Mouse (Mus musculus): ENCODE measurements around the gene Crb2. TPM values are rescaled to one million over a fixed set of nuclear protein-coding genes. Genes with fewer than 3 reads are reported as not detected.

Crb2 gene
- polyA plus RNA-seq, 1 experiment from 2014 or later: 3.8 TPM

- H3K4me2 ChIP-seq (replicated peaks): no peak overlapping the region
- H3K4me1 ChIP-seq: peaks cover 20% of the 10 kb centered on the region; the same call in 1 of the 2 replicates
- no peak overlapping the region for H3K27ac ChIP-seq
- 0 out of 2 replicates have a peak, but pooled peaks cover 2% of the 10 kb centered on the region for H3K27me3 ChIP-seq
- no peak overlapping the region for H3K4me3 ChIP-seq
- no peak for ATAC-seq (ENCODE audit: insufficient number of reproducible peaks, insufficient read depth, low FRiP score, low TSS enrichment)
- H3K36me3 ChIP-seq: no peaks in the 10 kb centered on the region
- H3K9ac ChIP-seq: no peak overlapping the region
- WGBS: 92% methylated on average over 1 of the region's 1 CpGs
- H3K9me3 ChIP-seq: no peaks in the 10 kb centered on the region
These were observed 24.9 kb upstream of the Crb2 start for GRCm38 (mm10) chr2:37751114-37751513.

- H3K4me3 ChIP-seq: no peak overlapping the region
- WGBS: 82% methylated on average over 2 of the region's 2 CpGs
- H3K4me1 ChIP-seq: peaks cover 14% of the 10 kb centered on the region
- no peaks in the 10 kb centered on the region for H3K9me3 ChIP-seq
- no peak for ATAC-seq (ENCODE audit: insufficient number of reproducible peaks, insufficient read depth, low FRiP score, low TSS enrichment)
- no peak overlapping the region for H3K9ac ChIP-seq
- H3K36me3 ChIP-seq: no peaks in the 10 kb centered on the region
- no peak overlapping the region for H3K27ac ChIP-seq
- no peaks in the 10 kb centered on the region for H3K27me3 ChIP-seq
- no peak overlapping the region for H3K4me2 ChIP-seq (replicated peaks)
These were observed 19.7 kb upstream of the Crb2 start for GRCm38 (mm10) chr2:37756220-37756930.

- no peaks in the 10 kb centered on the region for H3K36me3 ChIP-seq
- no peaks in the 10 kb centered on the region for H3K9me3 ChIP-seq
- no peak for ATAC-seq (ENCODE audit: insufficient number of reproducible peaks, insufficient read depth, low FRiP score, low TSS enrichment)
- no peaks in the 10 kb centered on the region for H3K27me3 ChIP-seq
- no peak overlapping the region for H3K4me3 ChIP-seq
- H3K9ac ChIP-seq: no peak overlapping the region
- no peak overlapping the region for H3K27ac ChIP-seq
- H3K4me1 ChIP-seq: peaks cover 14% of the 10 kb centered on the region
- 85% methylated on average over 5 of the region's 5 CpGs for WGBS
- no peak overlapping the region for H3K4me2 ChIP-seq (replicated peaks)
These were observed 19.0 kb upstream of the Crb2 start for GRCm38 (mm10) chr2:37757016-37757415.

GRCm38 (mm10) chr2:37757784-37758183, 18.3 kb upstream of the Crb2 start:
- 79% methylated on average over 4 of the region's 4 CpGs for WGBS
- Histone ChIP-seq H3K4me3 (no peak overlapping the region), H3K27ac (no peak overlapping the region), H3K9ac (no peak overlapping the region), H3K4me1 (peaks cover 14% of the 10 kb centered on the region), H3K36me3 (no peaks in the 10 kb centered on the region), H3K9me3 (no peaks in the 10 kb centered on the region), H3K27me3 (no peaks in the 10 kb centered on the region), H3K4me2 (replicated peaks) (no peak overlapping the region)
- no peak for ATAC-seq (ENCODE audit: insufficient number of reproducible peaks, insufficient read depth, low FRiP score, low TSS enrichment)

GRCm38 (mm10) chr2:37758343-37759015, 17.6 kb upstream of the Crb2 start:
- Histone ChIP-seq H3K4me1 (peaks cover 14% of the 10 kb centered on the region), H3K9ac (0 out of 2 replicates have a peak overlapping the region, but pooled peaks have one; percentile 29), H3K36me3 (no peaks in the 10 kb centered on the region), H3K27ac (0 out of 2 replicates have a peak overlapping the region, but pooled peaks have one; percentile 11), H3K4me2 (replicated peaks) (peak overlapping the region; percentile 32), H3K27me3 (no peaks in the 10 kb centered on the region), H3K4me3 (no peak overlapping the region), H3K9me3 (no peaks in the 10 kb centered on the region)
- WGBS: 10% methylated on average over 21 of the region's 21 CpGs
- ATAC-seq (ENCODE audit: insufficient number of reproducible peaks, insufficient read depth, low FRiP score, low TSS enrichment): 0 out of 2 replicates have a peak, but pooled peaks have one; percentile 32

GRCm38 (mm10) chr2:37760633-37761032, 15.4 kb upstream of the Crb2 start:
- Histone ChIP-seq H3K27ac (no peak overlapping the region), H3K9ac (no peak overlapping the region), H3K36me3 (no peaks in the 10 kb centered on the region), H3K4me3 (no peak overlapping the region), H3K4me1 (peaks cover 16% of the 10 kb centered on the region), H3K27me3 (0 out of 2 replicates have a peak, but pooled peaks cover 8% of the 10 kb centered on the region), H3K9me3 (no peaks in the 10 kb centered on the region), H3K4me2 (replicated peaks) (no peak overlapping the region)
- WGBS: 32% methylated on average over 6 of the region's 6 CpGs
- ATAC-seq (ENCODE audit: insufficient number of reproducible peaks, insufficient read depth, low FRiP score, low TSS enrichment): no peak

GRCm38 (mm10) chr2:37763638-37764037, 12.4 kb upstream of the Crb2 start:
- WGBS: 42% methylated on average over 3 of the region's 3 CpGs
- H3K4me2 ChIP-seq (replicated peaks): no peak overlapping the region
- no peaks in the 10 kb centered on the region for H3K9me3 ChIP-seq
- no peak overlapping the region for H3K9ac ChIP-seq
- no peak overlapping the region for H3K27ac ChIP-seq
- peaks cover 24% of the 10 kb centered on the region for H3K4me1 ChIP-seq
- H3K27me3 ChIP-seq: 0 out of 2 replicates have a peak, but pooled peaks cover 9% of the 10 kb centered on the region
- H3K36me3 ChIP-seq: no peaks in the 10 kb centered on the region
- no peak for ATAC-seq (ENCODE audit: insufficient number of reproducible peaks, insufficient read depth, low FRiP score, low TSS enrichment)
- H3K4me3 ChIP-seq: no peak overlapping the region

- Histone ChIP-seq H3K36me3 (no peaks in the 10 kb centered on the region), H3K27me3 (0 out of 2 replicates have a peak, but pooled peaks cover 9% of the 10 kb centered on the region), H3K4me1 (peaks cover 26% of the 10 kb centered on the region), H3K4me3 (no peak overlapping the region), H3K4me2 (replicated peaks) (no peak overlapping the region), H3K27ac (no peak overlapping the region), H3K9ac (no peak overlapping the region), H3K9me3 (no peaks in the 10 kb centered on the region)
- WGBS: 81% methylated on average over 2 of the region's 2 CpGs
- ATAC-seq (ENCODE audit: insufficient number of reproducible peaks, insufficient read depth, low FRiP score, low TSS enrichment): no peak
These were observed 11.5 kb upstream of the Crb2 start for GRCm38 (mm10) chr2:37764514-37764913.

- Histone ChIP-seq H3K27ac (no peak overlapping the region), H3K4me3 (no peak overlapping the region), H3K4me2 (replicated peaks) (no peak overlapping the region), H3K27me3 (0 out of 2 replicates have a peak, but pooled peaks cover 9% of the 10 kb centered on the region), H3K9me3 (no peaks in the 10 kb centered on the region), H3K9ac (no peak overlapping the region), H3K4me1 (peaks cover 26% of the 10 kb centered on the region), H3K36me3 (no peaks in the 10 kb centered on the region)
- no peak for ATAC-seq (ENCODE audit: insufficient number of reproducible peaks, insufficient read depth, low FRiP score, low TSS enrichment)
- 29% methylated on average over 21 of the region's 21 CpGs for WGBS
These were observed 11.0 kb upstream of the Crb2 start for GRCm38 (mm10) chr2:37765082-37765483.

GRCm38 (mm10) chr2:37766027-37766761, 9.9 kb upstream of the Crb2 start:
- no peak overlapping the region for H3K4me2 ChIP-seq (replicated peaks)
- ATAC-seq (ENCODE audit: insufficient number of reproducible peaks, insufficient read depth, low FRiP score, low TSS enrichment): no peak
- 41% methylated on average over 10 of the region's 11 CpGs for WGBS
- H3K4me3 ChIP-seq: no peak overlapping the region
- H3K27me3 ChIP-seq: 0 out of 2 replicates have a peak, but pooled peaks cover 9% of the 10 kb centered on the region
- H3K9ac ChIP-seq: no peak overlapping the region; the same call in 1 of the 2 replicates
- H3K36me3 ChIP-seq: no peaks in the 10 kb centered on the region
- no peak overlapping the region for H3K27ac ChIP-seq
- peaks cover 26% of the 10 kb centered on the region for H3K4me1 ChIP-seq
- H3K9me3 ChIP-seq: no peaks in the 10 kb centered on the region

- Histone ChIP-seq H3K9ac (no peak overlapping the region), H3K4me2 (replicated peaks) (no peak overlapping the region), H3K27ac (peak overlapping the region; percentile 54), H3K27me3 (0 out of 2 replicates have a peak, but pooled peaks cover 9% of the 10 kb centered on the region), H3K36me3 (no peaks in the 10 kb centered on the region), H3K9me3 (no peaks in the 10 kb centered on the region), H3K4me1 (peaks cover 26% of the 10 kb centered on the region), H3K4me3 (no peak overlapping the region)
- WGBS: 4% methylated on average over 9 of the region's 9 CpGs
- no peak for ATAC-seq (ENCODE audit: insufficient number of reproducible peaks, insufficient read depth, low FRiP score, low TSS enrichment)
These were observed 8.9 kb upstream of the Crb2 start for GRCm38 (mm10) chr2:37767080-37767547.
